Mouse (Mus musculus) neural tube, embryonic 11.5 days (tissue): ENCODE results near the gene Frmpd2. TPM values are rescaled to one million over a fixed set of nuclear protein-coding genes. Genes with fewer than 3 reads are reported as not detected.

Experiments used
- ATAC-seq: fragments of 200-750 bp; cut with Nextera tagmentation; 2 replicates; pipeline ENCODE4 v1.8.0; 2017; ENCODE audit warnings: moderate number of reproducible peaks, mild to moderate bottlenecking, moderate TSS enrichment, moderate library complexity; ENCODE audit not compliant: insufficient read depth, low FRiP score, low TSS enrichment
- DNase-seq: peaks from one replicate; pipeline ENCODE4 v3.0.0-alpha.2; 2015; ENCODE audit warnings: low spot score
- H3K27ac ChIP-seq: fragments of 300-500 bp; sonication (generic); 2 replicates; pipeline ENCODE4 v1.5.1; 2014; ENCODE audit warnings: low read depth, mild to moderate bottlenecking, low read length
- H3K27me3 ChIP-seq: fragments of 300-500 bp; sonication (generic); 2 replicates; pipeline ENCODE4 v1.6.1; 2014; ENCODE audit warnings: mild to moderate bottlenecking, low read length, mixed read lengths; ENCODE audit not compliant: control insufficient read depth, insufficient read depth
- H3K36me3 ChIP-seq: fragments of 300-500 bp; sonication (generic); 2 replicates; pipeline ENCODE4 v1.6.1; 2014; ENCODE audit warnings: mild to moderate bottlenecking, low read length, moderate library complexity, mixed read lengths; ENCODE audit not compliant: control insufficient read depth, insufficient read depth
- H3K4me1 ChIP-seq: fragments of 300-500 bp; sonication (generic); 2 replicates; pipeline ENCODE4 v1.6.1; 2014; ENCODE audit warnings: low read length, mixed read lengths; ENCODE audit not compliant: control insufficient read depth, insufficient read depth
- H3K4me2 ChIP-seq: fragments of 300-500 bp; sonication (generic); 2 replicates; pipeline ENCODE4 v1.6.1; 2014; ENCODE audit warnings: low read depth, mild to moderate bottlenecking, moderate library complexity
- H3K4me3 ChIP-seq: fragments of 300-500 bp; sonication (generic); 2 replicates; pipeline ENCODE4 v1.5.1; 2014; ENCODE audit warnings: low read depth, low read length
- H3K9ac ChIP-seq: fragments of 300-500 bp; sonication (generic); 2 replicates; pipeline ENCODE4 v1.6.1; 2014; ENCODE audit warnings: mild to moderate bottlenecking, low read length
- H3K9me3 ChIP-seq: fragments of 300-500 bp; sonication (generic); 2 replicates; pipeline ENCODE4 v1.6.1; 2016; ENCODE audit warnings: low read length; ENCODE audit not compliant: control insufficient read depth
- WGBS: fragments of 180-500 bp; shearing (Covaris S2); extraction: QIAGEN DNeasy Blood & Tissue Kit; methylation state at CpG from one replicate; pipeline ENCODE4 v1.1.7; 2014; 5-methylcytosine and 5-hydroxymethylcytosine counted together
- polyA plus RNA-seq: library from polyadenylated mRNA; unstranded; fragments of >200 nt; fragmentation: Nextera tagmentation; extraction: Ambion mirVana; gene quantifications from 2 replicates; pipeline ENCODE4 v1.2.1, GENCODE M21; 2014

Gene Frmpd2
- polyA plus RNA-seq, 1 experiment from 2014 or later, result not detected

GRCm38 (mm10) chr14:33525272-33525983 is 53.9 kb downstream of the Frmpd2 start:
- Histone ChIP-seq H3K4me3 (no peak overlapping the region), H3K9me3 (no peaks in the 10 kb centered on the region), H3K4me2 (no peak overlapping the region), H3K27ac (no peak overlapping the region), H3K36me3 (no peaks in the 10 kb centered on the region), H3K27me3 (no peaks in the 10 kb centered on the region), H3K9ac (no peak overlapping the region), H3K4me1 (no peaks in the 10 kb centered on the region)
- DNase-seq, result peak; percentile 16
- peak; percentile 48; the same call in 1 of the 2 replicates for ATAC-seq
- 66% methylated on average over 12 of the region's 12 CpGs for WGBS

- no peak overlapping the region for H3K4me3 ChIP-seq
- H3K4me1 ChIP-seq, result no peaks in the 10 kb centered on the region
- H3K9me3 ChIP-seq, result no peaks in the 10 kb centered on the region
- no peak overlapping the region for H3K9ac ChIP-seq
- no peak overlapping the region for H3K4me2 ChIP-seq
- DNase-seq (no peak), ATAC-seq (no peak)
- H3K36me3 ChIP-seq, result no peaks in the 10 kb centered on the region
- H3K27ac ChIP-seq, result no peak overlapping the region
- 78% methylated on average over 2 of the region's 2 CpGs for WGBS
- H3K27me3 ChIP-seq, result no peaks in the 10 kb centered on the region
Measured at GRCm38 (mm10) chr14:33526621-33527020, 55.1 kb downstream of the Frmpd2 start.

- 84% methylated on average over 3 of the region's 3 CpGs for WGBS
- Histone ChIP-seq H3K27ac (no peak overlapping the region), H3K4me3 (no peak overlapping the region), H3K9me3 (no peaks in the 10 kb centered on the region), H3K36me3 (no peaks in the 10 kb centered on the region), H3K27me3 (no peaks in the 10 kb centered on the region), H3K4me1 (no peaks in the 10 kb centered on the region), H3K4me2 (no peak overlapping the region), H3K9ac (no peak overlapping the region)
- DNase-seq (no peak), ATAC-seq (no peak)
Measured at GRCm38 (mm10) chr14:33527938-33528337, 56.4 kb downstream of the Frmpd2 start.

- no peaks in the 10 kb centered on the region for H3K36me3 ChIP-seq
- 85% methylated on average over 8 of the region's 8 CpGs for WGBS
- H3K27me3 ChIP-seq, result no peaks in the 10 kb centered on the region
- no peak for ATAC-seq
- no peak overlapping the region for H3K4me2 ChIP-seq
- DNase-seq, result no peak
- no peak overlapping the region for H3K4me3 ChIP-seq
- no peak overlapping the region for H3K9ac ChIP-seq
- H3K4me1 ChIP-seq, result no peaks in the 10 kb centered on the region
- H3K27ac ChIP-seq, result no peak overlapping the region
- no peaks in the 10 kb centered on the region for H3K9me3 ChIP-seq
Measured at GRCm38 (mm10) chr14:33531331-33531912, 59.9 kb downstream of the Frmpd2 start.

- no peaks in the 10 kb centered on the region for H3K4me1 ChIP-seq
- H3K9me3 ChIP-seq, result no peaks in the 10 kb centered on the region
- H3K27me3 ChIP-seq, result no peaks in the 10 kb centered on the region
- 95% methylated on average over 5 of the region's 5 CpGs for WGBS
- ATAC-seq (no peak), DNase-seq (no peak)
- H3K36me3 ChIP-seq, result no peaks in the 10 kb centered on the region
- H3K4me3 ChIP-seq, result no peak overlapping the region
- H3K27ac ChIP-seq, result no peak overlapping the region
- no peak overlapping the region for H3K4me2 ChIP-seq
- no peak overlapping the region for H3K9ac ChIP-seq
Measured at GRCm38 (mm10) chr14:33532792-33533191, 61.3 kb downstream of the Frmpd2 start.

- no peaks in the 10 kb centered on the region for H3K27me3 ChIP-seq
- no peak overlapping the region for H3K4me2 ChIP-seq
- H3K9me3 ChIP-seq, result no peaks in the 10 kb centered on the region
- WGBS, result 45% methylated on average over 1 of the region's 1 CpGs
- ATAC-seq (no peak), DNase-seq (no peak)
- no peak overlapping the region for H3K9ac ChIP-seq
- no peak overlapping the region for H3K27ac ChIP-seq
- no peak overlapping the region for H3K4me3 ChIP-seq
- H3K4me1 ChIP-seq, result no peaks in the 10 kb centered on the region
- H3K36me3 ChIP-seq, result no peaks in the 10 kb centered on the region
Measured at GRCm38 (mm10) chr14:33533516-33533915, 62.0 kb downstream of the Frmpd2 start.

GRCm38 (mm10) chr14:33535317-33535716 is 63.8 kb downstream of the Frmpd2 start:
- no peak for DNase-seq
- ATAC-seq, result no peak
- Histone ChIP-seq H3K36me3 (no peaks in the 10 kb centered on the region), H3K9me3 (no peaks in the 10 kb centered on the region), H3K9ac (no peak overlapping the region), H3K27ac (no peak overlapping the region), H3K4me1 (no peaks in the 10 kb centered on the region), H3K4me3 (no peak overlapping the region), H3K27me3 (no peaks in the 10 kb centered on the region), H3K4me2 (no peak overlapping the region)
- 82% methylated on average over 6 of the region's 6 CpGs for WGBS

GRCm38 (mm10) chr14:33539559-33540167 is 68.2 kb downstream of the Frmpd2 start:
- H3K27ac ChIP-seq, result no peak overlapping the region
- H3K9ac ChIP-seq, result no peak overlapping the region
- no peaks in the 10 kb centered on the region for H3K36me3 ChIP-seq
- ATAC-seq, result no peak
- no peaks in the 10 kb centered on the region for H3K27me3 ChIP-seq
- no peaks in the 10 kb centered on the region for H3K4me1 ChIP-seq
- DNase-seq, result no peak
- H3K4me2 ChIP-seq, result no peak overlapping the region
- 80% methylated on average over 7 of the region's 7 CpGs for WGBS
- H3K9me3 ChIP-seq, result no peaks in the 10 kb centered on the region
- H3K4me3 ChIP-seq, result no peak overlapping the region
